ENCODE assay signal across 7 mouse cellular contexts in the genomic region with DNA sequence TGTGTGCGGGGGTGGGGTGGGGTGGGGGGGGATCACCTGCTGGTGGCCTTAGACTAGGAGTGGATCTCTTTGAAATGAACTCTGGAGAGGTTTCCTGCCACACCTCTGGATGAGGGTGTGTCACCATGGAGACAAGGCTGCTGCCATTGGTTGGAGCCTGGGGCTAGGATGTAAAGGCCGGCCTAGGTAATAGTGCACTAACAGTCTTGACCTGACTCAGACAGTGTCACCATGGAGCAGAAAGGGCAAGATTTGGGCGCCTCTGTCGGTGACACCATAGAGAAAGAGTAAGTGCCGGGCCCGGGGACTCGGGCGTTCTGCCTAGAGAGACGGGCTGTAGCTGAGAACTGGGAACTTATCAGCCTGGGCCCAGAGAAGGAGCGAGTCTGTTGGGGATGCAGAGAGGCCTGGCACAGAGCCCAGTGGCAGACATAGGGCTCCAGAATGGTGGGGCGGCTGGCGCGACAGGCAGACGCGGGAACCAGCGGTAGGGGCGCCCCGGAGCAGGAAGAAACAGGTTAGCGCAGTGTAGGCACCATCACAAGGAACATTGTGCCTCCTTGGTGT. TPM values are rescaled to one million over a fixed set of nuclear protein-coding genes. Genes with fewer than 3 reads are reported as not detected.
A peak's percentile ranks its signal among the peaks of the same experiment; 100 is the strongest.
DNase-seq lines count a peak whose midpoint lies in the region; ATAC-seq lines count a peak whose summit lies in the region.
"Not testable (repeated sequence)": the region's sequence is repeated elsewhere in the genome, so short reads cannot be mapped to it uniquely, and the experiment has no call there.

A gene (plus strand): TSS at position 51 of the 567 bp plus-strand sequence.

- 4% methylated on average over 19 of the region's 19 CpGs for WGBS in forebrain, embryonic 13.5 days
- WGBS in heart, embryonic 16.5 days, result 6% methylated on average over 19 of the region's 19 CpGs
- WGBS in kidney, embryonic 16.5 days, result 9% methylated on average over 18 of the region's 19 CpGs
- WGBS in limb, embryonic 15.5 days, result 8% methylated on average over 19 of the region's 19 CpGs
- 9% methylated on average over 19 of the region's 19 CpGs for WGBS in midbrain, embryonic 13.5 days

- H3K27me3 ChIP-seq in forebrain, embryonic 13.5 days; heart, embryonic 16.5 days (ENCODE audit: control insufficient read depth, insufficient read depth, low read length); kidney, embryonic 16.5 days (ENCODE audit: insufficient read depth, low read length); limb, embryonic 15.5 days; midbrain, embryonic 13.5 days: not testable (repeated sequence)

- H3K36me3 ChIP-seq in forebrain, embryonic 13.5 days (ENCODE audit: poor library complexity, severe bottlenecking), result peaks cover 12% of the 10 kb centered on the region
- H3K36me3 ChIP-seq in heart, embryonic 16.5 days (ENCODE audit: control insufficient read depth, insufficient read depth); limb, embryonic 15.5 days; midbrain, embryonic 13.5 days: not testable (repeated sequence)
- peaks cover 11% of the 10 kb centered on the region; the same call in 1 of the 2 replicates for H3K36me3 ChIP-seq in kidney, embryonic 16.5 days (ENCODE audit: insufficient read depth, low read length)

- ATAC-seq in cerebellum, adult (ENCODE audit: insufficient number of reproducible peaks, low FRiP score, low TSS enrichment), result peak; percentile 88
- peak; percentile 96 for ATAC-seq in forebrain, embryonic 13.5 days
- peak; percentile 88 for ATAC-seq in heart, embryonic 16.5 days (replicated peaks; ENCODE audit: extremely low read depth, insufficient read depth, low FRiP score)
- peak; percentile 85 for ATAC-seq in kidney, embryonic 16.5 days (ENCODE audit: low FRiP score, low TSS enrichment)
- not testable (repeated sequence) for ATAC-seq in limb, embryonic 15.5 days (ENCODE audit: insufficient number of reproducible peaks, low FRiP score, low TSS enrichment, low read depth)
- ATAC-seq in midbrain, embryonic 13.5 days, result peak; percentile 94

- H3K4me3 ChIP-seq in forebrain, embryonic 13.5 days, result peak within 1 kb of the TSS; percentile 12; the same call in 1 of the 2 replicates
- peak within 1 kb of the TSS; percentile 38 for H3K4me3 ChIP-seq in heart, embryonic 16.5 days (ENCODE audit: low read length)
- H3K4me3 ChIP-seq in kidney, embryonic 16.5 days (ENCODE audit: low read length), result peak within 1 kb of the TSS; percentile 25
- not testable (repeated sequence) for H3K4me3 ChIP-seq in limb, embryonic 15.5 days; midbrain, embryonic 13.5 days (replicated peaks)

- H3K9ac ChIP-seq in forebrain, embryonic 13.5 days, result peak within 1 kb of the TSS; percentile 37; the same call in 1 of the 2 replicates
- H3K9ac ChIP-seq in heart, embryonic 16.5 days (ENCODE audit: low read length), result peak within 1 kb of the TSS; percentile 8; the same call in 1 of the 2 replicates
- not testable (repeated sequence) for H3K9ac ChIP-seq in kidney, embryonic 16.5 days (replicated peaks; ENCODE audit: low read length); limb, embryonic 15.5 days; midbrain, embryonic 13.5 days (replicated peaks)

- not testable (repeated sequence) for H3K4me1 ChIP-seq in forebrain, embryonic 13.5 days; heart, embryonic 16.5 days (ENCODE audit: control insufficient read depth, insufficient read depth, low read length); kidney, embryonic 16.5 days (ENCODE audit: insufficient read depth, low read length); limb, embryonic 15.5 days; midbrain, embryonic 13.5 days (replicated peaks)

- H3K4me2 ChIP-seq in forebrain, embryonic 13.5 days, result peak within 1 kb of the TSS; percentile 51
- peak within 1 kb of the TSS; percentile 54 for H3K4me2 ChIP-seq in heart, embryonic 16.5 days (ENCODE audit: low read depth, low read length)
- H3K4me2 ChIP-seq in kidney, embryonic 16.5 days (replicated peaks; ENCODE audit: low read depth, low read length), result peak within 1 kb of the TSS; percentile 35
- peak within 1 kb of the TSS; percentile 41 for H3K4me2 ChIP-seq in limb, embryonic 15.5 days
- peak within 1 kb of the TSS; percentile 25 for H3K4me2 ChIP-seq in midbrain, embryonic 13.5 days (replicated peaks)

- not testable (repeated sequence) for H3K27ac ChIP-seq in forebrain, embryonic 13.5 days; kidney, embryonic 16.5 days (ENCODE audit: low read length); limb, embryonic 15.5 days; midbrain, embryonic 13.5 days
- H3K27ac ChIP-seq in heart, embryonic 16.5 days (ENCODE audit: low read length), result 0 out of 2 replicates have a peak within 1 kb of the TSS, but pooled peaks have one; percentile 25

- peak; percentile 18 for DNase-seq in skeletal muscle tissue, adult 2 months (ENCODE audit: low read depth, low spot score)

- not testable (repeated sequence) for H3K9me3 ChIP-seq in forebrain, embryonic 13.5 days (replicated peaks); heart, embryonic 16.5 days (replicated peaks; ENCODE audit: control insufficient read depth, low read length); kidney, embryonic 16.5 days (ENCODE audit: low read length); limb, embryonic 15.5 days; midbrain, embryonic 13.5 days

RNA-seq across cellular contexts. Expression of the gene that starts here (rescaled TPM):
- 0.52 TPM in 1 of 2 replicates, not detected in the other for polyA plus RNA-seq in forebrain, embryonic 13.5 days (2015; fragmentation: Nextera tagmentation; extraction: Ambion mirVana)
- polyA plus RNA-seq in heart, embryonic 16.5 days (2015; fragmentation: Nextera tagmentation; extraction: Ambion mirVana), result 0.31 and 0.43 TPM in 2 replicates
- 0.66 TPM in 1 of 2 replicates, not detected in the other for polyA plus RNA-seq in kidney, embryonic 16.5 days (2015; fragmentation: Nextera tagmentation; extraction: Ambion mirVana)
- polyA plus RNA-seq in limb, embryonic 15.5 days (2015; fragmentation: Nextera tagmentation; extraction: Ambion mirVana), result 0.31 and 0.54 TPM in 2 replicates
- 0.23 and 0.55 TPM in 2 replicates for polyA plus RNA-seq in midbrain, embryonic 13.5 days (2015; fragmentation: Nextera tagmentation; extraction: Ambion mirVana)

Comparison
In these comparisons a context has a peak if more than half of its experiments do, and no peak if none do; other contexts are left out.
1. Peak in ATAC-seq, H3K4me3 ChIP-seq, H3K9ac ChIP-seq and H3K4me2 ChIP-seq in forebrain, embryonic 13.5 days; RNA of the gene not detected or under 1 TPM.
2. Peak in ATAC-seq, H3K4me3 ChIP-seq, H3K27ac ChIP-seq, H3K9ac ChIP-seq and H3K4me2 ChIP-seq in heart, embryonic 16.5 days; RNA of the gene not detected or under 1 TPM.
3. Peak in ATAC-seq, H3K4me3 ChIP-seq and H3K4me2 ChIP-seq in kidney, embryonic 16.5 days; RNA of the gene not detected or under 1 TPM.
4. Peak in ATAC-seq and H3K4me2 ChIP-seq in midbrain, embryonic 13.5 days; RNA of the gene not detected or under 1 TPM.